Mouse (Mus musculus) ES-Bruce4 (cell line): Measurements from ENCODE around the gene AC134908.4.

Experiments
- CTCF ChIP-seq: IDR thresholded peaks from one replicate; pipeline ENCODE4 v1.8.1; 2011; ENCODE audit warnings: low read depth, low read length
- EP300 ChIP-seq: IDR thresholded peaks from 2 replicates; pipeline ENCODE4 v1.6.1; 2011; ENCODE audit warnings: low read depth, low read length; ENCODE audit not compliant: insufficient read depth

GRCm38 (mm10) chr17:25834595-25835222, 39.2 kb upstream of the AC134908.4 start:
- no peak for TF ChIP-seq EP300
- no peak for TF ChIP-seq CTCF
